Mouse (Mus musculus): Measurements from ENCODE around the gene Hunk. TPM values are rescaled to one million over a fixed set of nuclear protein-coding genes. Genes with fewer than 3 reads are reported as not detected.

Gene Hunk
- under 1 TPM; 0.33 to 0.37 TPM for polyA plus RNA-seq (2017; shearing (Covaris generic))

DNA sequence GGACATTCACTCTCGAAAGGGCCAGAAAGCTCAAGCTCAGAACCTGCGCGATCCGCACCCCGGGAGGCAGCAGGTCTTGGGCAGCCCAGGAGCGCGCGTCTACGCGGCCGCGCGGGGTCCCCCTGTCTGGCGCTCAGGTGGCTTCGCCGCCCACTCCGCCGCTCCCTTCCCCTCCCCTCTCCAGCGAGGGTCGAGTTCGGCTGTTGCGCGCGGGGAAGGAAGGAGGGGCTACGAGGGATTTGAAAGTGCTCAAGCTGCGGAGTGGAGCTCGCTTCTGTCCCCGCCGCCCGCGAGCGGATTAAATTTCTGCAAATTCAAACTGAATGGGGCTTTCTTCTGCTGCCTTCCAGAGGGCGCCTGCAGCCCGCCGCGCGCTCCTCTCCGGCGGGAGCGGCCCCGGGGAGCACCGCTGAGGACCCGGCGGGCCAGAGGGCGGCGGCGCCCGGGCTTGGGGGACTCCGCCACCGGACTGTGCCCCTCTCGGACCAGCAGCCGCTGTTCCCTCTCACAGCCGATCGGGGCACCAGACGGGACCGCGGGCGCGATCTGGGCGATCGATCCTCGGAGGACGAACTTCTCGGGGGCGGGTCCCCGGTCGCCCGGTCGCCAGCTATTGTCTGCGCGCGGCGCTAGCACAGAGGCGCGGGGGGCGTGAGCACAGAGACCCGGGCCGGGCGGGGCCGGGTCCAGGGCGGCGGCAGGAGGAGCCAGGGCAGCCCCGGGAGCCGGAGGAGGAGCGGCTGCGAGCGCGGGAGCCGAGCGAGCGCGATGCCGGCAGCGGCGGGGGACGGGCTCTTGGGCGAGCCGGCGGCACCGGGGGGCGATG, at the start of gene Hunk:
TSS of gene Hunk (plus strand) at position 326 of the 826 bp plus-strand sequence.

Other genes starting within 250 kb of the Hunk start
- 10 to 100 TPM; 20.2 to 44.3 TPM for gene Tiam1, start 242.2 kb upstream of the Hunk start, polyA plus RNA-seq (2017; shearing (Covaris generic))
- 10 to 100 TPM; 82.7 to 95.8 TPM for gene Sod1, start 165.3 kb upstream of the Hunk start, polyA plus RNA-seq (2017; shearing (Covaris generic))
- gene Scaf4, start 101.5 kb upstream of the Hunk start, polyA plus RNA-seq (2017; shearing (Covaris generic)) = 10 to 100 TPM; 68.0 to 75.8 TPM